ENCODE assay signal across 8 mouse cellular contexts in the genomic region with DNA sequence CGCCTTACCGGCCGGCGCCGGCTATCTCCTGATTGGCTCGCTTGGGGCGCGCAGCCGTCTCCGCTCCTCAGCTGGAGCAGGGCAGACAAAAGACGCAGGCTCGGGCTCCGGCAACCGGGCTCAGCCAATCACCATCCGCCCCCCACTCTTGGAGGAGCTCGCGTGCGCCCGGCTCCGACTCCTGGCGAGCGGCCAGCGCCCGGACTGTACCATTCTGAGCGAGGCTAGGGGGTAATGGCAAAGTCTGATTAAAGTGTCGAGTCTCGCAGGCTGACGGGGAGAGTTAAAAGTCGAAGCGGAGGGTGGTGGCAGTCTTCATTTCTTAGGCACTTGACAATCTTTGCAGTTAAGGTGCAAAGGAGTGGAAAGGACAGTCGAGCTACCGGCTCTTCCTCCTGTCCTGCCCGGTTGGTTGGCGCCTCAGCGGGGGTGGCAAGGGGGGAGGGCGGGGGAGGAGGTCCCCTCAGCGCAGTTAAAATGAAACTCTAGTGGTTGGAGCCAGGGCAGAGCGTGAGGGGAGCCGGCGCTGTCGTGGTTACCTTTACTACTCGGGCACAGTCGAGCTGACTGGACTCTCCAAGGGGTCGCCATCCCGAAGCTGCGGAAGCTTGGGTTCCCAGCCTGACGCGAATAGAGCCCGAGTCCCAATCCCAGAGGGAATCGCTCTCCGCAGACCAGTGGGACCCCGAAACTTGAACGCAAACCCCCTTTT. TPM values are rescaled to one million over a fixed set of nuclear protein-coding genes. Genes with fewer than 3 reads are reported as not detected.
DNase-seq lines count a peak whose midpoint lies in the region; ATAC-seq and TF ChIP-seq lines count a peak whose summit lies in the region.

Gene Pik3r3, plus strand, starts transcription at position 479 of the 712 bp plus-strand sequence.

- ATAC-seq in frontal cortex, adult (ENCODE audit: low TSS enrichment), result peak; percentile 99
- ATAC-seq in lung, postnatal 0 days, result peak; percentile 100

- TF ChIP-seq EP300 in lung, postnatal 0 days (IDR thresholded peaks at IDR 0.05), result peak; percentile 83

- WGBS in hindbrain, embryonic 10.5 days, result under 1% methylated on average over 53 of the region's 53 CpGs
- WGBS in lung, postnatal 0 days, result under 1% methylated on average over 53 of the region's 53 CpGs

- H3K27me3 ChIP-seq in hindbrain, embryonic 10.5 days (ENCODE audit: insufficient read depth, poor library complexity, severe bottlenecking), result no peaks in the 10 kb centered on the region
- no peaks in the 10 kb centered on the region for H3K27me3 ChIP-seq in lung, postnatal 0 days (replicated peaks; ENCODE audit: insufficient read depth, low read length)

- H3K9me3 ChIP-seq in hindbrain, embryonic 10.5 days, result no peaks in the 10 kb centered on the region
- H3K9me3 ChIP-seq in lung, postnatal 0 days (ENCODE audit: low read length), result no peaks in the 10 kb centered on the region

- no peak for TF ChIP-seq CTCF in lung, postnatal 0 days (IDR thresholded peaks at IDR 0.05)

- H3K36me3 ChIP-seq in hindbrain, embryonic 10.5 days, result no peaks in the 10 kb centered on the region
- H3K36me3 ChIP-seq in lung, postnatal 0 days (ENCODE audit: insufficient read depth, low read length), result no peaks in the 10 kb centered on the region

- H3K4me1 ChIP-seq in hindbrain, embryonic 10.5 days (replicated peaks), result peaks cover 19% of the 10 kb centered on the region
- no peaks in the 10 kb centered on the region for H3K4me1 ChIP-seq in lung, postnatal 0 days (ENCODE audit: insufficient read depth, low read depth, low read length)

- peak within 1 kb of the TSS; percentile 84 for H3K4me2 ChIP-seq in lung, postnatal 0 days (replicated peaks; ENCODE audit: low read depth, low read length)

- H3K9ac ChIP-seq in lung, postnatal 0 days (replicated peaks; ENCODE audit: low read depth), result peak within 1 kb of the TSS; percentile 75

- H3K4me3 ChIP-seq in hindbrain, embryonic 10.5 days, result peak within 1 kb of the TSS; percentile 65
- peak within 1 kb of the TSS; percentile 67 for H3K4me3 ChIP-seq in lung, postnatal 0 days (ENCODE audit: low read depth, low read length)

- peak within 1 kb of the TSS; percentile 99 for H3K27ac ChIP-seq in hindbrain, embryonic 10.5 days
- peak within 1 kb of the TSS; percentile 96 for H3K27ac ChIP-seq in lung, postnatal 0 days (ENCODE audit: low read length)

- DNase-seq in MN1 (ENCODE audit: low spot score), result peak; percentile 95
- peak; percentile 99 for DNase-seq in cerebellum, adult 9-10 months
- peak; percentile 99 for DNase-seq in hindbrain, embryonic 10.5 days (ENCODE audit: low spot score)
- DNase-seq in layer of hippocampus, adult 9-11 months, result peak; percentile 99
- peak; percentile 100 for DNase-seq in lung, postnatal 0 days (ENCODE audit: low spot score)
- DNase-seq in ovary, postnatal 14 days (ENCODE audit: low spot score), result peak; percentile 96
- DNase-seq in thymus, postnatal 14 days, result peak; percentile 99

RNA-seq across cellular contexts. Expression of gene Pik3r3, which starts in this region (rescaled TPM):
- 49.2 and 57.3 TPM in 2 replicates for polyA plus RNA-seq in hindbrain, embryonic 10.5 days (2016; fragmentation: Nextera tagmentation; extraction: Ambion mirVana)
- polyA plus RNA-seq in lung, postnatal 0 days (2015; fragmentation: Nextera tagmentation; extraction: Ambion mirVana), result 10.0 and 11.7 TPM in 2 replicates

Comparison
In these comparisons a context has a peak if more than half of its experiments do, and no peak if none do; other contexts are left out.
1. Peak in every context shown above with its lines: DNase-seq, ATAC-seq, H3K4me3 ChIP-seq and H3K27ac ChIP-seq.